Mouse (Mus musculus): Measurements from ENCODE around the gene Nkain1.

Gene Nkain1

GRCm38 (mm10) chr4:130556224-130556623 is 17.7 kb downstream of the Nkain1 start:
- in situ Hi-C loops (cut with MboI, MseI): loop anchor here (10.0 to 25.0 kb wide), 3 partner anchors 581 to 1444 kb away; partner anchors contain the start of genes Hpca (in 1 of the 2), Sync (in 1 of the 2) and Tmem54 (in 1 of the 2)

- in situ Hi-C loops (cut with MboI, MseI): loop anchor here (10.0 to 25.0 kb wide), 3 partner anchors 584 to 1441 kb away; partner anchors contain the start of genes Hpca (in 1 of the 2), Sync (in 1 of the 2) and Tmem54 (in 1 of the 2)
Observed at GRCm38 (mm10) chr4:130553121-130553448, 20.9 kb downstream of the Nkain1 start.

GRCm38 (mm10) chr4:130552312-130553120 is 21.5 kb downstream of the Nkain1 start:
- in situ Hi-C loops (cut with MboI, MseI): loop anchor here (10.0 to 25.0 kb wide), 3 partner anchors 585 to 1440 kb away; partner anchors contain the start of genes Hpca (in 1 of the 2), Sync (in 1 of the 2) and Tmem54 (in 1 of the 2)

DNA sequence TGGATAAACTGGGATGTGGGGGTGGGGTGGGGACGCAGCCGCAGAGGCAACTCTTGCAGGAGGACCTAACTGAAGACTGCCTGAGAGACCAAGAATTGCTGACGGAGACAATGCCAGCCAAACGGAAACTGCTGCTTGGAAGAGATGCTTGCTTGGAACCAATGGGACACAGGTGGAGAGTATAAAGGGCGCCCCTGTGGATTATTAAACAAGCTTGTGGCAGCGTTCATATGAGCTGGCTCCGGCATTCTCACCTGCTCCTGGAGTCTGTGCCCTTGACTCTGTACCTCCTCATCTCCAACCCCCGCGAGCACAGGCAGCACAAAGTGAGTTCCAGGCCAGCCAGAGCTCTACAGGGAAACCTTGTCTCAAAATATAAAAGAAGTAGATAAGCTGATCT is 23.5 kb downstream of the Nkain1 start:
- in situ Hi-C loops (cut with MboI, MseI): loop anchor here (10.0 to 25.0 kb wide), 3 partner anchors 587 to 1438 kb away; partner anchors contain the start of genes Hpca (in 1 of the 2), Sync (in 1 of the 2) and Tmem54 (in 1 of the 2)

- in situ Hi-C loops (cut with MboI, MseI): no loop called here
Observed at GRCm38 (mm10) chr4:130549189-130549588, 24.8 kb downstream of the Nkain1 start.

DNA sequence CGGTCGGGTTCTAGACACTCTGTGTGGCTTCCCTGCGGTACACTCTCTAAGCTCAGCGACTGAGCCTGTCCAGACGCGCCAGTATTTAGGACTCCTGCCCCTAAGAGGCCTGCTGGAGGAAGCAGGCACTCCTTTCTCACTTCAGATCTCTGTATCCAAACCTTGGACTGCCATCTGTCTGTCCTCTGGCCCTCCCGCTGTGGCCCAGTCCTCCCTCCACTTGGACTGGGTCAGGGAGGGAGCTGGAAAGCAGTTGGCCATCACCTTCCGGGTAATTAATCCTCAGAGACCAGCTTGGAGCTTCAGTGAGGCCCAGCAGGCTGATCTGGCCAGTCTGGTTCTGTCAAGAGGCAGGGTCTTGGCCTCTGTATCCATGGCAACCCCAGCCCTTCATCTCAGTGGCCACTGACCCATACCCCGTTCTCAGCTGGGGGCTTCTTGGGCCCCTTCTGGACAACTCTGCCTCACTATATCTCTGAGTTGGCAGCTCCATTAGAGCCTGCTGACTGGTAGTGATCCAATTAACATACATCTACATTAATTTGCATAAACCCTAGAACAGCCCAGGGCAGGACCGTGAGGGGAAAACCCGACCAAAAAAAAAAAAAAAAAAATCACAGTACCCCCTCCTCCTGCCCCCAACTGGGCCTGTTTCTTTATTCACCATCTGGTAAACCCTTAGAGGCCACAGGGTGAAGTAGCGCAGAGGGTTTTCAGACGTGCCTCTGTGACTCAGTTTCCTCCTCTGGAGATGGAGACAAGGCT is 27.0 kb downstream of the Nkain1 start:
- in situ Hi-C loops (cut with MboI, MseI): no loop called here

DNA sequence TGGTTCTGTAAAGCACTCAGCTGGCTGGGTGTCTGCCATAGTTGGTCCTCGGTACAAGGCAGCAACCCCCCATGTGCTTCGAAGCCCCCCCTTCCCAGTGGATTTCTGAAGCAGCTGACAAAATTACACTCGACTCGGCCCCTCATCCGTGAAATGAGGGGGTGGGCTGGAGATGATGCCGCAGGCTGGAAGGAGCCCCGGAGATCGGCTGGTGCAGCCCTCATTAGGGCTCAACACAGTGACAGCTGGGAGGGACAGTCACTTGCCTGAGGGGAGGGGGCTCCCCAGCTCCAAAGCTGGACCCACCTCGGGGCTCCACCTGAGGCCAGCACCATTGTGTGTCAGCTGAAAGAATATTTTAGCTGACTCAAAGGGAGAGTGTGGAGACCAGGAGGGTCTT is 29.6 kb downstream of the Nkain1 start:
- in situ Hi-C loops (cut with MboI, MseI): no loop called here

GRCm38 (mm10) chr4:130543121-130543520 is 30.9 kb downstream of the Nkain1 start:
- in situ Hi-C loops (cut with MboI, MseI): no loop called here

DNA sequence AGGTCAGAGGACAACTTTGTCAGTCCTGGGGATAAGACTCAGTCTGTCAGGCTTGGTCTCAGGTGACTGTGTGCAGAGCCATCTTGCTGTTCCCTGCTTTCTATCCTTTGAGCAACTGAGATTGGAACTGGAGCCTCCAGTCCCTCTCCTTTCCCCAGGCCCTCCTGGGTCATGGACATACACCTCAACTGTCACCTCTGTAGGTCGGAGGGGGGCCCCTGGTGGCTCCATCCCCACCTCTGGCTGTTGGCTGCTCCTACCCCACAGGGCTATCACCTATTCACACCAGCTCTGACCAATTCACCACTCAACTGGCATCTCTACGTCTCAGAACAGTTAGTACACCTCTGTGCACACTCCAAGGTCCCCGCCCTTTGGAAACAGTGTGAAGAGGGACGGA is 33.1 kb downstream of the Nkain1 start:
- in situ Hi-C loops (cut with MboI, MseI): no loop called here

- in situ Hi-C loops (cut with MboI, MseI): loop anchor here (5.0 to 10.0 kb wide), 3 partner anchors 237 to 1335 kb away; partner anchors contain the start of gene Srsf4 (in 1 of the 2)
Observed at GRCm38 (mm10) chr4:130539706-130540105, 34.3 kb downstream of the Nkain1 start.

GRCm38 (mm10) chr4:130539053-130539452 is 34.9 kb downstream of the Nkain1 start:
- in situ Hi-C loops (cut with MboI, MseI): loop anchor here (5.0 to 10.0 kb wide), 3 partner anchors 237 to 1336 kb away; partner anchors contain the start of gene Srsf4 (in 1 of the 2)

DNA sequence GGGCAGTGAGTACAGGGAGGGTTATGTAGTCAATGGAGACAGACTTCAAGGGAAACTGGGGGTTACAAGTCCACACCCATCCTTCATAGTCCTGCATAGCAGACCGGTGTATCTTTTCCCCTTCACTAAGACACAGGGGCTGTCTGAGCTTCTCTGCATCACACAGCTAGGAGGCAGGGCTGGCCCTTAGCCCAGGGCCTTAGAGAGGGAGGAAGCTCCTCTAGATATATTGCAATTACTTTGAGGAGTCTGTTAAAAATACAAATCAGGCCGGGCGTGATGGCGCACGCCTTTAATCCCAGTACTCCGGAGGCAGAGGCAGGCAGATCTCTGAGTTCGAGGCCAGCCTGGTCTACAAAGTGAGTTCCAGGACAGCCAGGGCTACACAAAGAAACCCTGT is 36.6 kb downstream of the Nkain1 start:
- in situ Hi-C loops (cut with MboI, MseI): loop anchor here (5.0 to 10.0 kb wide), 3 partner anchors 235 to 1337 kb away; partner anchors contain the start of gene Srsf4 (in 1 of the 2)

DNA sequence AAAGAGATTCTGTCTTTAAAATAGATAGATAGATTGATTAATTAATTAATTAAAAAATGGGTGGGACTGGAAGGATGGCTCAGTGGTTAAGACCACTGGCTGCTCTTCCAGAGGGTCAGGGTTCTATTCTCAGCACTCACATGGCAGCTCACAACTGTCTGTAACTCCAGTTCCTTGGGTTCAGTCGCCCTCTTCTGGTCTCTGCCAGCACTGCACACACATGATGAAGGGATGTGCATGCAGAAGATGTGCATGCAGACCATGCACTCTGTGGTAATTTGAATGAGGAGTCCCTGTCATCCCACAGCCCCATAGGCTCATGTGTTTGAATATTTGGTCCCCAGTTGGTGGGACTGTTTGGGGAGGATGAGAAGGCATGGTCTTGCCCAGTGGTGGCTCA is 38.2 kb downstream of the Nkain1 start:
- in situ Hi-C loops (cut with MboI, MseI): loop anchor here (5.0 to 10.0 kb wide), 3 partner anchors 233 to 1339 kb away; partner anchors contain the start of gene Srsf4 (in 1 of the 2)

DNA sequence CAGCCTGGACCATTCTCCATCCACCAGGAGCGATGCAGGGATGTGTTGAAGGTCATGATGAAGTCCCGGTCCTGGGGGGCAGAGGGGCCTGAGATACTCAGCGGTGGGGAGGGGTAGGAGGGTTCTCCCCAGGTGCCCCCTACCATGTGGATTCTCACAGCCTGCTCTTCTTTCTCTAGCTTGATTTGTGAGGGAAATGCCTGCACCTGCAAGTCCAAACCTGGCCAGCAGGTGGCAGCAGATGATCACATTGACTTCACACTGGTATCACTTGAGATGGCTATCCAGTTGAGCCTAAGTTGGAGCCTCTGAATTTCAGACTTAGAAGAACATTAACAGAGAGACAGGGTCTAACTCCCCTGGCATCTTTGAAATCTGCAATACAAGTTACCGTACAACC is 40.0 kb downstream of the Nkain1 start:
- in situ Hi-C loops (cut with MboI, MseI): loop anchor here in 1 of 2 experiments (5.0 to 10.0 kb wide), 4 partner anchors 157 to 1341 kb away; partner anchors contain the start of gene Srsf4

DNA sequence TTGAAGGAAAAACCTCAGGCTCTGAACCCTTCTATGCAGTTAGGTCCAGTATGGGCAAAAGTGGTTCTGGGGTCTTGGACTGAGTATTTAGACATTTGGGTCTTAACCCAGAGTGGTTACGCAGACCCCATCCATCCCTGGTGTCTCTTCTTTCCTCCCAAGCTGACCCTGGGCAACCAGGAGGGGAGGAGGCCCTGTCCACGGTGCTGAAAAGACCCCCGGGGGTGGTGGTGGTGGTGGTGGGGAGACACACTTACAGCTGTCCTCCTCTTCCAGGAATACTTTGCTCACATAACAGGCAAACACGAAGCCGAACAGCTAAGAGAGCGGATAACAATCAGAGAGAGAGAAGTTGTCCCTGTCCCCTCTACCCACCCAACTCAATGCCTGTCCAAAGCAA is 41.6 kb downstream of the Nkain1 start:
- in situ Hi-C loops (cut with MboI, MseI): loop anchor here in 1 of 2 experiments (5.0 to 10.0 kb wide), 4 partner anchors 155 to 1342 kb away; partner anchors contain the start of gene Srsf4

DNA sequence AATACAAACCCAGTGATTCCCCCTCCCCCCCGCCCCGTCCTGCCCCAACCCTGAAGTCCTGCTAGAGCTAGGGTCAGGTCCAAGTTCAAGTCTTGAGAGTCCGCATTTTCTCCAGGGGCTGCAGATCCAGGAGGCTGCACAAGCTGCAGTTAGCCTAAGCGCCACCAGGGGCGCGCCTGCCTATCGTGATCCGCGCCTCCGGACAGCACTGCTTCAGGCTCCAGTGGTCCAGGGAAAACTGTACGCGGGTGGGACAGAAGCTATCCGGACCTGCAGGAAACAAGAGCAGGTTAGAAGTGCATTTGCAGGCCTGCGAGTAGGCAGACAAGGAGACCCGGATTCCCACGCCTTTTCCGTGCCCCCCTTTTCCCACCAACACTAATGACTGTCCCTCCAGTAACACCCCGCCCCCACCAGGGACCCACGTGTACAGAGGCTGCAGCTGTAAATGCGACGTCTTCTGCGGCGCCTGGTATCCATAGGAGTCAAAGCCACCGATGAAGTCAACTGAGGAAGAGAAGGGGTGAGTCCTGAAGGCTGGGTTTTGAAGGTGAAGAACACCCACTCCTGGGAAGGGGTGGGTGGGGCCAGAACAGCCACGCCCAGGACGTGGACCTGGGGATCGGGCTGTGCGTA is 42.2 kb downstream of the Nkain1 start:
- in situ Hi-C loops (cut with MboI, MseI): loop anchor here in 1 of 2 experiments (5.0 to 10.0 kb wide), 4 partner anchors 154 to 1343 kb away; partner anchors contain the start of gene Srsf4

GRCm38 (mm10) chr4:130527804-130528203 is 46.2 kb downstream of the Nkain1 start:
- in situ Hi-C loops (cut with MboI, MseI): loop anchor here (10.0 kb wide), 2 partner anchors 367 to 863 kb away; no protein-coding TSS in a partner anchor

GRCm38 (mm10) chr4:130525041-130525440 is 48.9 kb downstream of the Nkain1 start:
- in situ Hi-C loops (cut with MboI, MseI): loop anchor here (10.0 kb wide), 2 partner anchors 370 to 860 kb away; no protein-coding TSS in a partner anchor

DNA sequence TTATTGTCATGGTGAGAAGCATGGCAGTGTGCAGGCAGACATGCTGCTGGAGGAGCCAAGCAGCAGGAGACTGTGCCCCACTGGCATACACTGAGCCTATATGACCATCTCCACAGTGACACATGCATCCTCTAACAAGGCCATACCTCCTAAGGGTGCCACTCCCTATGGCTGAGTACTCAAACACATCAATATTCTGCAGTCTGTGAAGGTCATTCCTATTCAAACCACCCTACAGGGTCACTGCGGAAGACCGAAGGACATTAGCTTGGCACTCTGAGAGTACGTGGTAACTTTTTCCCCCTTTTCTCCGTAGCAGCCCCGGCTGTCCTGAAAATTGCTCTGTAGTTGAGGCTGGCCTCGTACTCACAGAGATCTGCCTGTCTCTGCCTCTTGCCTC is 52.5 kb downstream of the Nkain1 start:
- in situ Hi-C loops (cut with MboI, MseI): loop anchor here (5.0 to 25.0 kb wide), 4 partner anchors 111 to 857 kb away; partner anchors contain the start of gene Adgrb2 (in 1 of the 2)

DNA sequence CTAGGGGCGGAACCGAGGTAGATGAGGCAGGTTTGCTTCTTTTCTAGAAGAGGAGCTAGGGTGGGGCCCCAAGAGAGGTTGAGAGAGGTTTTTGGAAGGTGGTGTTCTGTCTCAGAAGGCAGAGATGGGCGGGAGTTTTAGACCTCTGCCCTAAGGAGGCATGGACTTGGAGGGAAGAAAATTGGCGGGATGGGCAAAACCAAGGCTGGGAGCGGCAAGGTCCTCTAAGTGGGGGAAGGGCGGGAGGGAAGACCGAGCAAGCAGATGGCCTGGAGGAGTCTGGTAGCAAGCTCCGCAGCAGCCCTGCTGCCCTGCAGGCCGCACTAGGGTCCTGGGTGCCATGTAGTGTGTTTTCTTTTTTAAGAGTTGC is 53.5 kb downstream of the Nkain1 start:
- in situ Hi-C loops (cut with MboI, MseI): loop anchor here (5.0 to 25.0 kb wide), 4 partner anchors 112 to 856 kb away; partner anchors contain the start of gene Adgrb2 (in 1 of the 2)

Measured in T-helper 17 cell (primary cell).